Mouse (Mus musculus) limb, embryonic 13.5 days (tissue): Measurements from ENCODE around the gene Plekhg4. TPM values are rescaled to one million over a fixed set of nuclear protein-coding genes. Genes with fewer than 3 reads are reported as not detected.

ENCODE experiments used
- ATAC-seq: fragments of 200-750 bp; cut with Nextera tagmentation; 2 replicates; pipeline ENCODE4 v1.8.0; 2017; ENCODE audit warnings: low read depth, moderate number of reproducible peaks, moderate TSS enrichment; ENCODE audit not compliant: low FRiP score
- H3K27ac ChIP-seq: fragments of 300-500 bp; sonication (generic); 2 replicates; pipeline ENCODE4 v1.5.1; 2015; ENCODE audit warnings: inconsistent platforms, mild to moderate bottlenecking, moderate library complexity
- H3K27me3 ChIP-seq: fragments of 300-500 bp; sonication (generic); 2 replicates; pipeline ENCODE4 v1.6.1; 2015; ENCODE audit warnings: mild to moderate bottlenecking, inconsistent platforms
- H3K36me3 ChIP-seq: fragments of 300-500 bp; sonication (generic); 2 replicates; pipeline ENCODE4 v1.6.1; 2015; ENCODE audit warnings: inconsistent platforms, mild to moderate bottlenecking, moderate library complexity
- H3K4me1 ChIP-seq: fragments of 300-500 bp; sonication (generic); 2 replicates; pipeline ENCODE4 v1.6.1; 2015; ENCODE audit warnings: inconsistent platforms
- H3K4me2 ChIP-seq: fragments of 300-500 bp; sonication (generic); replicated peaks from 2 replicates; pipeline ENCODE4 v1.6.1; 2015; ENCODE audit warnings: inconsistent platforms, mild to moderate bottlenecking, moderate library complexity
- H3K4me3 ChIP-seq: fragments of 300-500 bp; sonication (generic); 2 replicates; pipeline ENCODE4 v1.5.1; 2015; ENCODE audit warnings: moderate library complexity, mild to moderate bottlenecking, inconsistent platforms
- H3K9ac ChIP-seq: fragments of 300-500 bp; sonication (generic); 2 replicates; pipeline ENCODE4 v1.6.1; 2015; ENCODE audit warnings: mild to moderate bottlenecking, inconsistent platforms
- H3K9me3 ChIP-seq: fragments of 300-500 bp; sonication (generic); 2 replicates; pipeline ENCODE4 v1.6.1; 2016; ENCODE audit warnings: inconsistent platforms
- WGBS: fragments of 180-500 bp; shearing (Covaris S2); methylation state at CpG from one replicate; pipeline ENCODE4 v1.1.7; 2015; 5-methylcytosine and 5-hydroxymethylcytosine counted together
- polyA plus RNA-seq: library from polyadenylated mRNA; unstranded; fragments of >200 nt; fragmentation: Nextera tagmentation; extraction: Ambion mirVana; gene quantifications from 2 replicates; pipeline ENCODE4 v1.2.1, GENCODE M21; 2015

Gene Plekhg4
- polyA plus RNA-seq, result 0.73 and 1.2 TPM in 2 replicates

DNA sequence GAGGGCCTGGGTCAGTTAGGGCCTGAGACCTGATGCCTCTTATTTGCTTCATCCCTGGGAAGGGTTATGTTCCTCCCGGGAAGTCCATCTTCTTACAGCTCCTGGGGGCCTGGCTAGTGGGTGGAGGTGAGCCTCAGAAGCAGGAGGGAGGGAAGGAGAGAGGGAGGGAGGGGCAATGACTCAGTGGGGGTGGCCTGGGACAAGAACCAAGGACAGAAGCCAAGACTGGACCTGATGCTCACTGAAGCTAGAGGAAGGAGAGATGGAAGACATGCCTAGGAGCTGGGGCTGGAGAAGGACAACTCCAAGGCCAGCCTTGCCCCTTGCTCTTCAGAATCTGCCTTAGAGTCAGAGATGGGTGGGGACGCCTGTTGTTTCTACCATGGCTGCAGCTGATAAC, at the start of gene Plekhg4:
Gene Plekhg4 (plus strand): TSS at position 243 of the 400 bp plus-strand sequence.
- Histone ChIP-seq H3K4me3 (no peak within 1 kb of the TSS), H3K9me3 (no peaks in the 10 kb centered on the region; the same call in 1 of the 2 replicates), H3K4me1 (peaks cover 23% of the 10 kb centered on the region), H3K27ac (no peak within 1 kb of the TSS), H3K4me2 (peak within 1 kb of the TSS; percentile 59; the same call in 1 of the 2 replicates), H3K27me3 (no peaks in the 10 kb centered on the region), H3K9ac (no peak within 1 kb of the TSS), H3K36me3 (peaks cover 8% of the 10 kb centered on the region; the same call in 1 of the 2 replicates)
- ATAC-seq, result no peak
- WGBS, result 53% methylated on average over 2 of the region's 2 CpGs

DNA sequence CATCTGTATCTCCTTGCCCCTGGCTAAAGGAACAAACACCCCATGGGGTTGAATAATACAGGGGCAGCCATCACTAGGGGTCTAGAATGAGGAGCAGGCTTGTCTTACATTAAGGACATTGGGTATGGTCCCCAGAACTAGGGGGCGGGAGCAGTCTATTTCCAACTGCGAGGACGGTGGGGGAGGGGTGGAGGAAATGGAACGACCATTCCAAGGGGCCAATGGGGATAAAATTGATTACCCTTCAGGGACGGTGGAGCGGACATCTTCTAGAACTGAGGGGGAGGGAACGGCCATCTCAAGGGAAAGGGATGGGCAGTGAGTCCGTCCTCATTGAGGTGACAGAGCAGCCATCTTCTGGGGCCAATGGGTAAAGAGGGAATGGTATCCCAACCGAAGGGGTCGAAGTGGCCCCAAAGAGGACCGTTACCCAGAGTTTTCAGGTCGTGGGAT, 47.4 kb upstream of the Plekhg4 start:
- peak; percentile 21 for ATAC-seq
- under 1% methylated on average over 12 of the region's 12 CpGs for WGBS
- peaks cover 43% of the 10 kb centered on the region for H3K36me3 ChIP-seq
- H3K4me3 ChIP-seq, result peak overlapping the region; percentile 81
- peak overlapping the region; percentile 87 for H3K9ac ChIP-seq
- H3K9me3 ChIP-seq, result no peaks in the 10 kb centered on the region
- peak overlapping the region; percentile 85; the same call in 1 of the 2 replicates for H3K27ac ChIP-seq
- H3K27me3 ChIP-seq, result no peaks in the 10 kb centered on the region
- H3K4me1 ChIP-seq, result peaks cover 25% of the 10 kb centered on the region
- peak overlapping the region; percentile 87 for H3K4me2 ChIP-seq

DNA sequence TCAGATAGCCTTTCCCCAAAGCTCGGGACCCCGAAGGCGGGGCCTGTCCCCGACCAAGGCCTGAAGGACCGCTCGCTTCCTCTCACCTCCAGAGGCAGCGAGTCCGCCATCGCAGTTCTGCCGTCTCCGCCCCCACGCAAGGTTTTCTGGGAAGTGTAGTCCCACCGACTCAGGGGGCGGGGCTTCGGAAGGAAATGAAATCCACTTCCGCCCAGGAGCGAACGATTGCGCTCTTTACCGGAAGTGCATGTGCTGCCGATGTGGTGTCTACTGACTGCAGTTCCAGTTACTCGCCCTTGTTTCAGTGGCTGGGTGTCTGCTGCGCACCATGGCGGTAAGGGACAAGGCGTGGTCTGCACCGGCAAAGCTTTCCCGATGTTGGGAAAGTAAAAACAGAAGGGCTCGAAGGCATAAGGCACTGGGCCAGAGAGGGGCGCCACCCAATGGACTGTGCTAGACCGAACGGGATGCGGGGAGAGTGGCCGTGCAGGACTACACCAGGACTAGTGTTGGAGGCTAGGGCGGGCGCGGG, 46.9 kb upstream of the Plekhg4 start, which contains the start of the genes Lrrc29 and Tmem208:
Gene Lrrc29 (minus strand): TSS at position 138 of the 532 bp plus-strand sequence.
Gene Tmem208 (plus strand): TSS at position 214 of the 532 bp plus-strand sequence.
- Histone ChIP-seq H3K4me1 (peaks cover 25% of the 10 kb centered on the region), H3K9me3 (no peaks in the 10 kb centered on the region), H3K27ac (peak within 1 kb of the TSS; percentile 85), H3K27me3 (no peaks in the 10 kb centered on the region), H3K4me2 (peak within 1 kb of the TSS; percentile 87), H3K36me3 (peaks cover 48% of the 10 kb centered on the region), H3K9ac (peak within 1 kb of the TSS; percentile 87), H3K4me3 (peak within 1 kb of the TSS; percentile 81)
- ATAC-seq, result peak; percentile 94
- WGBS, result under 1% methylated on average over 36 of the region's 36 CpGs

DNA sequence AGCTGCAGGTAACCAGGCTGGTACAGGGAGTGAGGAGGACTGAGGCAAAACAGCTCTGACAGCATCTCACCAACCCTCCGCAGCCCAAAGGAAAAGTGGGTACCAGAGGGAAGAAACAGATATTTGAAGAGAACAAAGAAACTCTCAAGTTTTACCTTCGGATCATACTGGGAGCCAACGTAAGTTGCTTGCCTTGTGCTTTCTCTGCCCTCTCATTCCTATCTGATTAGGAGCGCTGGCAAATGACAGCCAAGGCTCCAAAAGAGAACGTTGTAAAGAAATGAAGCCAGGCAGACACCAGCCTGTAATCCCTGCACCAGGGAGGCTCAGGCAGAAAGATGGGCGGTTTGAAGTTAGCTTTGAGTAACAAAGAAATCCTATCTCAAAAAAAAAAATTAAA, 46.1 kb upstream of the Plekhg4 start:
- peaks cover 25% of the 10 kb centered on the region for H3K4me1 ChIP-seq
- peaks cover 55% of the 10 kb centered on the region for H3K36me3 ChIP-seq
- H3K9me3 ChIP-seq, result no peaks in the 10 kb centered on the region
- WGBS, result 44% methylated on average over 6 of the region's 6 CpGs
- peak overlapping the region; percentile 87 for H3K4me2 ChIP-seq
- no peaks in the 10 kb centered on the region for H3K27me3 ChIP-seq
- peak overlapping the region; percentile 87 for H3K9ac ChIP-seq
- peak overlapping the region; percentile 85; the same call in 1 of the 2 replicates for H3K27ac ChIP-seq
- no peak for ATAC-seq
- H3K4me3 ChIP-seq, result peak overlapping the region; percentile 81

DNA sequence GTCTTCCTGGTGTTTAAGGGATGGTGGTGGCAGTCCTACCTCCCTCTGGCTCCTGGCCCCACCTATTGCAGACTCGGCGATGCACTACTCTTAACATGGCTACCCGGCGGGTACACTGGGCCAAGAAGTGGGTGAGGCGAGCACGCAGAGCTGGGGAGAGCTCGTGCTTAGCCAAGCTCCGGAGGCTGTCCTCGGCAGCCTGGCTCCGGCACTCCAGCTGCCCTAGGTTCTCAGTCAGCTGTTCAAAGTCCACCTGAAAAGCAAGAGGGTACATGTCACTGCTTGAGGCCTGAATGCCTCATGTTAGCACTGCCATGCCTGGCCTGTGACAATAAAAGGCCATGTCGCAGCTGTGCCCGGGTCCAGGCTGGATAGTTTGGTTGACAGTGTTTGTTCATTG, 42.7 kb upstream of the Plekhg4 start:
- WGBS, result 92% methylated on average over 12 of the region's 12 CpGs
- ATAC-seq, result no peak
- Histone ChIP-seq H3K27me3 (no peaks in the 10 kb centered on the region), H3K27ac (no peak overlapping the region), H3K9ac (no peak overlapping the region), H3K4me3 (no peak overlapping the region), H3K9me3 (no peaks in the 10 kb centered on the region), H3K36me3 (peaks cover 74% of the 10 kb centered on the region), H3K4me1 (peaks cover 17% of the 10 kb centered on the region), H3K4me2 (no peak overlapping the region)

DNA sequence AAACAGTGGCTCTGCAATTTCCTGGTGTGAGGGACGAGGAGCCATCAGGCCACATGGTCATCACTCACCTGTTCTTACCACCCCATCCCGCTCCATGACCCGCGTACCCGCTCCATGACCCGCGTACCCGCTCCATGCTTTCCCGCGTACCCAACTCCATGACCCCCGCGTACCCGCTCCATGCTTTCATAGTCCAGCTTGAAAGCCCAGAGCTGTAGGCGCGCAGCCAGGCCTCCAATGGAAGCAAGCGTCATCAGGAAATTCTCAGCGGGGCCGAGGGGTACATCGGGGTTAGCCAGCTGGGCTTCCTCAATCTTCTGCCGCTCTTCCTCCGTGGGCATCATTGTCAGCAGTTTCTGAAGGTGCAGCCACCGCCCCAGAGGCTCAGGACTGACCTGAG, 41.6 kb upstream of the Plekhg4 start:
- Histone ChIP-seq H3K4me3 (no peak overlapping the region), H3K27me3 (no peaks in the 10 kb centered on the region), H3K9ac (no peak overlapping the region), H3K4me2 (no peak overlapping the region), H3K27ac (no peak overlapping the region), H3K36me3 (peaks cover 85% of the 10 kb centered on the region), H3K9me3 (no peaks in the 10 kb centered on the region), H3K4me1 (peaks cover 12% of the 10 kb centered on the region)
- no peak for ATAC-seq
- 95% methylated on average over 22 of the region's 22 CpGs for WGBS

DNA sequence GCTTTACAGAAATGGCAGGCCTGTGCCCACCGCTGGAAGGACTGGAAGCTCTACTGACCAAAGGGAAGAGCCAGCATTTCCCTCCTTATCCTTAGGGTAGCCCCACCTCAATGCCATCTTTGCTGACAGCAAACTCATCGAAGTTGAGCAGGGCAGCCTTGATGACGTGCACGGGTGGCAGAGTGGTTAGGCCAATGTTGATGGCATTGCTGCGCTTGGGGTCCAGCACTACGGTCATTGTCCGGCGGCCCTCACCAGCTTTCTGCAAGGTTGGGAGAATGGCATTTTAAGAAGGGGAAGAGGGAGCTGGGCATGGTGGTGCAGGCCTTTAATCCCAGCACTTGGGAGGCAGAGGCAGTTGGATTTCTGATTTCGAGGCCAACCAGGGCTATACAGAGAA, 41.1 kb upstream of the Plekhg4 start:
- Histone ChIP-seq H3K27ac (no peak overlapping the region), H3K4me1 (peaks cover 10% of the 10 kb centered on the region), H3K27me3 (no peaks in the 10 kb centered on the region), H3K9ac (no peak overlapping the region), H3K9me3 (no peaks in the 10 kb centered on the region), H3K4me3 (no peak overlapping the region), H3K4me2 (no peak overlapping the region), H3K36me3 (peaks cover 90% of the 10 kb centered on the region)
- WGBS, result 95% methylated on average over 9 of the region's 9 CpGs
- ATAC-seq, result no peak

DNA sequence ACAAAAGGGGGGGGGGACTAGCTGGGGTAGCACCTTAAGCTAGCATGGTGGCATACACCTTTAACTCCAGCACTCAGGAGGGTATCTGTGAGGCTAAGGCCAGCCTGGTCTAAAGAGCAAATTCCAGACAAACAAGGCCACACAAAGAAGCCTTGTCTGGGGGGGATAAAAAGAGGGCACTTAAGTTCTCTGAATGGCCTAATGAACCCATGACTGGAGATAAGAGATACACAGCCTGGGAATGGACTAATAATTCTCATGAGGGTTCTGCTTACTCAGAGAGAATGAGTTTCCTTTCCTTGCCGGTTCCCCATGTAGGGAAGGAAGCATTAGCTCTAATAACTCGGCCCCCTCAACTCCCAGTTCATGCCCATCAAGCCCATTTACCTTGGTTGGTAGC, 40.6 kb upstream of the Plekhg4 start:
- Histone ChIP-seq H3K4me3 (no peak overlapping the region), H3K36me3 (peaks cover 96% of the 10 kb centered on the region), H3K4me2 (no peak overlapping the region), H3K9me3 (no peaks in the 10 kb centered on the region), H3K9ac (no peak overlapping the region), H3K27me3 (no peaks in the 10 kb centered on the region), H3K4me1 (peaks cover 4% of the 10 kb centered on the region; the same call in 1 of the 2 replicates), H3K27ac (no peak overlapping the region)
- no peak for ATAC-seq
- 79% methylated on average over 2 of the region's 2 CpGs for WGBS

DNA sequence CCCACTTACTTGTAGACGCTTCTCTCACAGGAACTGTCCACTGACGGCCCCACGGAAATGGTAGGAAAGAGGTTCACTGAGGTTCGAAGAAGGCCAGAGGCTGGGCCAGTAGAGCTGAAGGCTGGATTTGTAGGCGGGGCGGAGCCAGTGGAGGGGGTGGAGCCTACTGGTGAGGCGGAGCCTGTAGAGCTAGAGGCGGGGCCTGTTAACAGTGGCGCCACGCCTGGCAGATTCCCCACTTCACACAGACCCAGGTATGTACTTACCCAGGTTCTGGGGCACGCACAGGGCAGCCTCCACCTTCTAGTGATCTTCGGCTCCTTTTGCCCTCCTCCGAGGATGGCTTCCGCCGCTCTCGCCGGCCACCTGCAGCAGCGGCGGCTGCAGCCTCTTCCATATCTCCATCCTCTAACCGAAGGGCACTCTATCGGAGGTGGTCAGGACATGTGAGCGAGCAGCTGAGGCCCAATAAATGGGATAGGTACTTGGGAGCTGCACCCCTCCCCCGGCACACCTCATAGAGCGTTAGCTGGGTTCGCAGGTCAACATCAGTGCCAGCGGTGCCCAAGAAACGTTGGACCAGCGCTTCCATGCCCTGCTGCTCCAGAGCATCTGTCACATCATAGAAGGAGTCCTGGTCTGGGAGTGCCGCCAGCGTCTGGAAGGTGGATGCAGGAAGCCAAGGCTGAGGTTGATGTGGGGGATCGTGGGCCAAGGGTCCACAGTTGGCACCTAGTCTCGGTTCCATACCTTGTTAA, 36.5 kb upstream of the Plekhg4 start:
- Histone ChIP-seq H3K27me3 (no peaks in the 10 kb centered on the region), H3K4me1 (peaks cover 16% of the 10 kb centered on the region), H3K4me2 (no peak overlapping the region), H3K27ac (no peak overlapping the region), H3K4me3 (no peak overlapping the region), H3K36me3 (peaks cover 67% of the 10 kb centered on the region), H3K9me3 (no peaks in the 10 kb centered on the region), H3K9ac (no peak overlapping the region)
- no peak for ATAC-seq
- 43% methylated on average over 32 of the region's 32 CpGs for WGBS

DNA sequence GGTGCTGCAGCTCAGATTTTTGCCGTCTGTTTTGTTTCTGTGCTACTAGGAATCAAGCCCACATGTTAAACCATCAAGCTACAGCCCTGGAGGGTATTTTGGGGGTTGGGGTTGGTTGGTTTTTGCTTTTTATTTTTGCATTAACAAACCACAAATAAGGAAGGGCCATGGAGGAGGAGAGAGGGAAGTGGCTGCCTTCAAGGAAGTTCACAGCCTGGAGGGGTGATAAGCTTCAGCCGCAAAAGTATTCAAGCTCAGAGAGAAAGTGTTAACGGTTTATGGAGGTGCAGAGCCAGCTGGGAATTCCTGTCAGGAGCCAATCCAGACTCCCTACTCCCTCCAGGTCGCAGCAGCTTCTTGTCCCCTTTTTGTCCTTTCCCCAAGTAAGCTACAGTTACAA, 34.1 kb upstream of the Plekhg4 start:
- H3K4me3 ChIP-seq, result no peak overlapping the region
- H3K27ac ChIP-seq, result 0 out of 2 replicates have a peak overlapping the region, but pooled peaks have one; percentile 33
- no peaks in the 10 kb centered on the region for H3K27me3 ChIP-seq
- no peaks in the 10 kb centered on the region for H3K9me3 ChIP-seq
- H3K9ac ChIP-seq, result peak overlapping the region; percentile 45; the same call in 1 of the 2 replicates
- H3K4me2 ChIP-seq, result no peak overlapping the region
- WGBS, result 14% methylated on average over 4 of the region's 4 CpGs
- peaks cover 17% of the 10 kb centered on the region for H3K4me1 ChIP-seq
- H3K36me3 ChIP-seq, result peaks cover 44% of the 10 kb centered on the region
- no peak for ATAC-seq

DNA sequence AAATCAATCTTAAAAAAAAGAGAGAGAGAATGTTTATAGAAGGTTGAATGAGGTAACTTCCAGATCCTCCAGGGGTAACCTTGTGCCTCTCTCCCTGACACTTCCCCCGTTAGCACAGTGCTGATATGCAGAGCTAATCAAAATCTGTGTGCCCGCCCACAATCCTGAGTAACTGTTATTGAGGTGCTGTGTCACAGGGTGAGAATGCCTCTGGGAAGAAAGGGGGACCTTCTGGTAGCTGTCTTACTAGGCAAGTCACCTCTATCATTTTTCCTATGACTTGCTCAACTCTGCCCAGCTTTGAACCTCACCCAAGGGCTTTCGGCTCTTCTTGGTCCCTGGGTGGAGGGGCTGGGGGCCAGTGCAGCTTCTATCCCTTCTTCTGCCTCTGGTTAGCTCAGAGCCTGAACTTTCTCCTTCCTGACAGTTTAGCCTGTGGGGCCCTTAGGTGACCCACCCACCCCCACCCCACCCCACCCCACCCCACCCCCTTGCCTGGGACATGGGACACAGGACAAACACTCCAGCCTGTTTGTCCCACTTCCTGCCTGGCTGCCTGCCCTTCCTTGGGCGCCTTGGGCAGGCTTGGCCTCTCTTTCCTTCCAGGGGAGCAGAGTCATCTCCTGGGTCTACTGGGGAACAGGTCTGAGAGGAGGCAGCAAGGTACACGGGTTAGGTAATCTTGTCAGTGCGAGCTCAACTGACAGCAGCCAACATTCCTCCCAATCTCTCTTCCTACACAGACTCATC, 33.0 kb upstream of the Plekhg4 start:
- Histone ChIP-seq H3K36me3 (peaks cover 33% of the 10 kb centered on the region), H3K9me3 (no peaks in the 10 kb centered on the region), H3K4me1 (peaks cover 24% of the 10 kb centered on the region), H3K27me3 (no peaks in the 10 kb centered on the region), H3K27ac (no peak overlapping the region), H3K9ac (no peak overlapping the region), H3K4me3 (no peak overlapping the region), H3K4me2 (no peak overlapping the region)
- ATAC-seq, result no peak
- 78% methylated on average over 6 of the region's 6 CpGs for WGBS

DNA sequence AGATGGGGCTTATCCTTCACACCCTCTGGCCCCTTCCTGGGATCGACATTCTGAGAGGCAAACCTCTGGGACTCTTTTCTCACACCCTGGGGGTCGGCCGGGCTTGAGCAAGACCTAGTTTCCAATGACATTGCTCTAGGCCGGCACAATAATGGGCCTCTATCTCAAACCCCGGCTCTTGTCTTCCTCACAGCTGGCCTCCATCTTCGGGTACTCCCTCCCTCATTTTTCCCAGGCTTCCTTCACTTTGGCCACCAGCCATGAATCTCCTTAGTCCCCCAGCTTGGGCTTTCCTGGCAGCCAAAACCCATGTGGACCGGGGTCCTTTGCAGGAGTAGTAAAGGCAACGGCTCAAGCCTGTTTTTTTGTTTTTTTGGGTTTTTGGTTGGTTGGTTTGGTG, 31.7 kb upstream of the Plekhg4 start:
- H3K27ac ChIP-seq, result no peak overlapping the region
- ATAC-seq, result no peak
- no peaks in the 10 kb centered on the region for H3K27me3 ChIP-seq
- H3K9me3 ChIP-seq, result no peaks in the 10 kb centered on the region
- no peak overlapping the region for H3K4me2 ChIP-seq
- no peak overlapping the region for H3K9ac ChIP-seq
- WGBS, result 42% methylated on average over 8 of the region's 8 CpGs
- no peak overlapping the region for H3K4me3 ChIP-seq
- H3K36me3 ChIP-seq, result peaks cover 20% of the 10 kb centered on the region
- peaks cover 37% of the 10 kb centered on the region for H3K4me1 ChIP-seq
